Mouse (Mus musculus) stomach, embryonic 16.5 days (tissue): Measurements from ENCODE around the gene Rpl13a. TPM values are rescaled to one million over a fixed set of nuclear protein-coding genes. Genes with fewer than 3 reads are reported as not detected.
A peak's percentile ranks its signal among the peaks of the same experiment; 100 is the strongest.
"Not testable (repeated sequence)": the region's sequence is repeated elsewhere in the genome, so short reads cannot be mapped to it uniquely, and the experiment has no call there.

Source experiments
- ATAC-seq: fragments of 200-750 bp; cut with Nextera tagmentation; 2 replicates; pipeline ENCODE4 v1.8.0; 2017; ENCODE audit warnings: moderate number of reproducible peaks, moderate TSS enrichment; ENCODE audit not compliant: insufficient read depth, low FRiP score
- H3K27ac ChIP-seq: fragments of 300-500 bp; sonication (generic); 2 replicates; pipeline ENCODE4 v1.5.1; 2014; ENCODE audit warnings: low read length
- H3K27me3 ChIP-seq: fragments of 300-500 bp; sonication (generic); 2 replicates; pipeline ENCODE4 v1.6.1; 2014; ENCODE audit warnings: low read length, control low read depth, mixed read lengths; ENCODE audit not compliant: control insufficient read depth, insufficient read depth
- H3K36me3 ChIP-seq: fragments of 300-500 bp; sonication (generic); 2 replicates; pipeline ENCODE4 v1.6.1; 2014; ENCODE audit warnings: low read length; ENCODE audit not compliant: control insufficient read depth, insufficient read depth
- H3K4me1 ChIP-seq: fragments of 300-500 bp; sonication (generic); 2 replicates; pipeline ENCODE4 v1.6.1; 2014; ENCODE audit warnings: low read length, control low read depth, mixed read lengths; ENCODE audit not compliant: control insufficient read depth, insufficient read depth
- H3K4me2 ChIP-seq: fragments of 300-500 bp; sonication (generic); 2 replicates; pipeline ENCODE4 v1.6.1; 2014; ENCODE audit warnings: low read depth, low read length, mixed read lengths
- H3K4me3 ChIP-seq: fragments of 300-500 bp; sonication (generic); replicated peaks from 2 replicates; pipeline ENCODE4 v1.5.1; 2014; ENCODE audit warnings: mild to moderate bottlenecking, low read length
- H3K9ac ChIP-seq: fragments of 300-500 bp; sonication (generic); 2 replicates; pipeline ENCODE4 v1.6.1; 2014; ENCODE audit warnings: low read length
- H3K9me3 ChIP-seq: fragments of 300-500 bp; sonication (generic); replicated peaks from 2 replicates; pipeline ENCODE4 v1.6.1; 2016; ENCODE audit warnings: low read length, control low read depth; ENCODE audit not compliant: control insufficient read depth
- WGBS: fragments of 180-500 bp; shearing (Covaris S2); extraction: QIAGEN DNeasy Blood & Tissue Kit; methylation state at CpG from one replicate; pipeline ENCODE4 v1.1.7; 2014; 5-methylcytosine and 5-hydroxymethylcytosine counted together
- polyA plus RNA-seq: library from polyadenylated mRNA; unstranded; fragments of >200 nt; fragmentation: Nextera tagmentation; extraction: Ambion mirVana; gene quantifications from 2 replicates; pipeline ENCODE4 v1.2.1, GENCODE M21; 2015

The Rpl13a gene
- polyA plus RNA-seq, 1 experiment from 2014 or later = 1,332 TPM

- H3K27me3 ChIP-seq, H3K4me3 ChIP-seq, H3K27ac ChIP-seq, H3K36me3 ChIP-seq, H3K9me3 ChIP-seq, ATAC-seq: not testable (repeated sequence)
- Histone ChIP-seq H3K9ac (0 out of 2 replicates have a peak overlapping the region, but pooled peaks have one; percentile 92), H3K4me2 (peak overlapping the region; percentile 88), H3K4me1 (peaks cover 34% of the 10 kb centered on the region)
- WGBS = 83% methylated on average over 2 of the region's 2 CpGs
Measured at GRCm38 (mm10) chr7:45153052-45153451, 24.5 kb upstream of the Rpl13a start.

- no peak for ATAC-seq
- no peak overlapping the region for H3K4me2 ChIP-seq
- H3K9ac ChIP-seq = no peak overlapping the region
- no peaks in the 10 kb centered on the region for H3K9me3 ChIP-seq
- H3K4me3 ChIP-seq = no peak overlapping the region
- peaks cover 34% of the 10 kb centered on the region for H3K4me1 ChIP-seq
- H3K27ac ChIP-seq = peak overlapping the region; percentile 85
- no peaks in the 10 kb centered on the region for H3K27me3 ChIP-seq
- H3K36me3 ChIP-seq = no peaks in the 10 kb centered on the region
- WGBS = 22% methylated on average over 11 of the region's 11 CpGs
Measured at GRCm38 (mm10) chr7:45151303-45151702, 22.7 kb upstream of the Rpl13a start.

- H3K27me3 ChIP-seq = no peaks in the 10 kb centered on the region
- H3K4me3 ChIP-seq = no peak overlapping the region
- H3K9me3 ChIP-seq = no peaks in the 10 kb centered on the region
- ATAC-seq = no peak
- H3K9ac ChIP-seq = 0 out of 2 replicates have a peak overlapping the region, but pooled peaks have one; percentile 3
- peak overlapping the region; percentile 85 for H3K27ac ChIP-seq
- 48% methylated on average over 4 of the region's 4 CpGs for WGBS
- H3K36me3 ChIP-seq = no peaks in the 10 kb centered on the region; the same call in 1 of the 2 replicates
- peaks cover 34% of the 10 kb centered on the region for H3K4me1 ChIP-seq
- 0 out of 2 replicates have a peak overlapping the region, but pooled peaks have one; percentile 11 for H3K4me2 ChIP-seq
Measured at GRCm38 (mm10) chr7:45150321-45150720, 21.8 kb upstream of the Rpl13a start.

GRCm38 (mm10) chr7:45149545-45149944, 21.0 kb upstream of the Rpl13a start:
- Histone ChIP-seq H3K27ac (peak overlapping the region; percentile 85), H3K4me3 (no peak overlapping the region), H3K4me1 (peaks cover 28% of the 10 kb centered on the region), H3K27me3 (no peaks in the 10 kb centered on the region), H3K9ac (no peak overlapping the region), H3K36me3 (no peaks in the 10 kb centered on the region; the same call in 1 of the 2 replicates), H3K9me3 (no peaks in the 10 kb centered on the region), H3K4me2 (no peak overlapping the region)
- ATAC-seq = no peak
- 57% methylated on average over 6 of the region's 6 CpGs for WGBS

- Histone ChIP-seq H3K27ac (peak overlapping the region; percentile 17; the same call in 1 of the 2 replicates), H3K4me3 (no peak overlapping the region), H3K9me3 (no peaks in the 10 kb centered on the region), H3K36me3 (no peaks in the 10 kb centered on the region; the same call in 1 of the 2 replicates), H3K4me1 (peaks cover 27% of the 10 kb centered on the region), H3K9ac (no peak overlapping the region), H3K27me3 (no peaks in the 10 kb centered on the region), H3K4me2 (no peak overlapping the region)
- ATAC-seq = no peak
- WGBS = 65% methylated on average over 4 of the region's 4 CpGs
Measured at GRCm38 (mm10) chr7:45148534-45149098, 20.1 kb upstream of the Rpl13a start.

- ATAC-seq = no peak
Measured at GRCm38 (mm10) chr7:45147899-45148298, 19.3 kb upstream of the Rpl13a start.

GRCm38 (mm10) chr7:45147267-45147666, 18.7 kb upstream of the Rpl13a start:
- H3K9me3 ChIP-seq = no peaks in the 10 kb centered on the region
- 95% methylated on average over 11 of the region's 11 CpGs for WGBS
- H3K4me2 ChIP-seq = no peak overlapping the region
- no peaks in the 10 kb centered on the region; the same call in none of the 2 replicates for H3K36me3 ChIP-seq
- no peak for ATAC-seq
- no peak overlapping the region for H3K27ac ChIP-seq
- H3K4me3 ChIP-seq = no peak overlapping the region
- peaks cover 22% of the 10 kb centered on the region for H3K4me1 ChIP-seq
- no peak overlapping the region for H3K9ac ChIP-seq
- no peaks in the 10 kb centered on the region for H3K27me3 ChIP-seq

More at GRCm38 (mm10) chr7:45147899-45148298, 19.3 kb upstream of the Rpl13a start:
- H3K36me3 ChIP-seq = no peaks in the 10 kb centered on the region; the same call in none of the 2 replicates
- no peak overlapping the region for H3K27ac ChIP-seq
- no peak overlapping the region for H3K9ac ChIP-seq
- H3K4me2 ChIP-seq = no peak overlapping the region
- no peaks in the 10 kb centered on the region for H3K9me3 ChIP-seq
- WGBS = 79% methylated on average over 11 of the region's 11 CpGs
- H3K4me1 ChIP-seq = peaks cover 22% of the 10 kb centered on the region
- no peaks in the 10 kb centered on the region for H3K27me3 ChIP-seq
- no peak overlapping the region for H3K4me3 ChIP-seq

- Histone ChIP-seq H3K27ac (no peak overlapping the region), H3K9me3 (no peaks in the 10 kb centered on the region), H3K27me3 (no peaks in the 10 kb centered on the region), H3K9ac (0 out of 2 replicates have a peak overlapping the region, but pooled peaks have one; percentile 33), H3K4me2 (no peak overlapping the region), H3K4me3 (no peak overlapping the region), H3K4me1 (peaks cover 11% of the 10 kb centered on the region), H3K36me3 (no peaks in the 10 kb centered on the region; the same call in none of the 2 replicates)
- ATAC-seq = no peak
- 89% methylated on average over 8 of the region's 8 CpGs for WGBS
Measured at GRCm38 (mm10) chr7:45145460-45145859, 16.9 kb upstream of the Rpl13a start.

GRCm38 (mm10) chr7:45144368-45145174, 16.0 kb upstream of the Rpl13a start:
- ATAC-seq = no peak
- Histone ChIP-seq H3K4me1 (peaks cover 3% of the 10 kb centered on the region; the same call in 1 of the 2 replicates), H3K4me3 (no peak overlapping the region), H3K27me3 (no peaks in the 10 kb centered on the region), H3K9ac (0 out of 2 replicates have a peak overlapping the region, but pooled peaks have one; percentile 32), H3K9me3 (no peaks in the 10 kb centered on the region), H3K4me2 (no peak overlapping the region), H3K36me3 (no peaks in the 10 kb centered on the region; the same call in none of the 2 replicates), H3K27ac (no peak overlapping the region)
- WGBS = 81% methylated on average over 13 of the region's 13 CpGs
